Mouse (Mus musculus): ENCODE data around the gene Nkx2-5.

DNA sequence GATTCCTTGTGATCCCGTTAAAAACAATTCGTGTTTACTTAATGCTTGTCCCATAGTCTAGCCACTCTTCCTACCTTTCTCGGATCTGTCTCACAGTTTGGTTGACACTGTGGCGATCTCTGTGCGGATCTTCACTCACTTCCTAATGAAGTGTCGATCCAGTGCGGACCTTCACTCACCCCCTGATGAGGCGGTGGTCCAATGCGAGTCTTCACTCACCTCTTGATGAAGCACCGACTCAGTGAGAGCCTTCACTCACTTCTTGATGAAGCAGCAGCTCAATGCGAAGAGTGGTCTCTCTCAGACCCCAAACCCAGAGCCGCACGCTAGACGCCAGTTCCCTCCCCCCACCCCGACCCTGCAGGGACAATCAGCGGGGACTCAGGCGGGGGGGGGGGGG, 18.7 kb downstream of the Nkx2-5 start:
- no peak for TF ChIP-seq CTCF (IDR thresholded peaks at IDR 0.05)
- TF ChIP-seq POLR2A (IDR thresholded peaks at IDR 0.05; ENCODE audit: insufficient read depth, low read depth, low read length): no peak
- no peak for TF ChIP-seq EP300 (IDR thresholded peaks at IDR 0.05; ENCODE audit: insufficient read depth, low read depth, low read length)
